Mouse (Mus musculus): ENCODE results near the gene Zfp57. TPM values are rescaled to one million over a fixed set of nuclear protein-coding genes. Genes with fewer than 3 reads are reported as not detected.

Gene Zfp57
- polyA plus RNA-seq, 1 experiment from 2014 or later = 101 TPM

DNA sequence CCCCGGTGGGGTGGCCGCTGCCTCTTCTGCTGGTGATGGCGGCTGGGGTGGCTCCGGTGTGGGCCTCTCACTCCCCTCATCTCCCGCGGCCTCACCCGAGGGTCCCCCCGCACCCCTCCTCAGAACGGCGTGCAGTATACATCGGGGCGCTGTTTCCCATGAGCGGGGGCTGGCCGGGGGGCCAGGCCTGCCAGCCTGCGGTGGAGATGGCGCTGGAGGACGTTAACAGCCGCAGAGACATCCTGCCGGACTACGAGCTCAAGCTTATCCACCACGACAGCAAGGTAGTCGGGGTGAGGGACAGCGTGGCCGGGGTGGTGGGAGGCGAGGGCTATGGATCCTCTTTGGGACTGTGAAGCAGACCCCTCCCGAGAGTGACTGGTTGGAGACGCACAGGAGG is 49.9 kb downstream of the Zfp57 start:
- H3K27ac ChIP-seq (replicated peaks; ENCODE audit: low read depth, low read length) = no peak overlapping the region
- H3K36me3 ChIP-seq (ENCODE audit: control insufficient read depth, insufficient read depth, low read length) = peaks cover 2% of the 10 kb centered on the region
- peaks cover 4% of the 10 kb centered on the region; the same call in 1 of the 2 replicates for H3K27me3 ChIP-seq (ENCODE audit: control insufficient read depth, insufficient read depth, low read length)
- H3K4me1 ChIP-seq (ENCODE audit: control insufficient read depth, insufficient read depth, low read length) = peaks cover 13% of the 10 kb centered on the region
- WGBS = 3% methylated on average over 26 of the region's 27 CpGs
- peak overlapping the region; percentile 63 for H3K9ac ChIP-seq (ENCODE audit: low read length)
- no peaks in the 10 kb centered on the region for H3K9me3 ChIP-seq (ENCODE audit: control insufficient read depth, low read length)
- H3K4me3 ChIP-seq (ENCODE audit: low read depth, low read length) = peak overlapping the region; percentile 64
- ATAC-seq (ENCODE audit: insufficient number of reproducible peaks, low FRiP score, low TSS enrichment, low read depth) (peak; percentile 3; the same call in 1 of the 2 replicates), DNase-seq (ENCODE audit: low spot score) (peak; percentile 50)
- peak overlapping the region; percentile 94 for H3K4me2 ChIP-seq (ENCODE audit: low read depth, severe bottlenecking)

GRCm38 (mm10) chr17:37051745-37052144 is 50.8 kb downstream of the Zfp57 start:
- H3K9ac ChIP-seq (ENCODE audit: low read length) = no peak overlapping the region
- no peak for ATAC-seq (ENCODE audit: insufficient number of reproducible peaks, low FRiP score, low TSS enrichment, low read depth)
- H3K27me3 ChIP-seq (ENCODE audit: control insufficient read depth, insufficient read depth, low read length) = peaks cover 4% of the 10 kb centered on the region; the same call in 1 of the 2 replicates
- no peak for DNase-seq (ENCODE audit: low spot score)
- H3K4me2 ChIP-seq (ENCODE audit: low read depth, severe bottlenecking) = no peak overlapping the region
- H3K27ac ChIP-seq (replicated peaks; ENCODE audit: low read depth, low read length) = no peak overlapping the region
- WGBS = 51% methylated on average over 4 of the region's 4 CpGs
- H3K4me1 ChIP-seq (ENCODE audit: control insufficient read depth, insufficient read depth, low read length) = peaks cover 13% of the 10 kb centered on the region
- no peak overlapping the region; the same call in 1 of the 2 replicates for H3K4me3 ChIP-seq (ENCODE audit: low read depth, low read length)
- H3K36me3 ChIP-seq (ENCODE audit: control insufficient read depth, insufficient read depth, low read length) = peaks cover 5% of the 10 kb centered on the region
- H3K9me3 ChIP-seq (ENCODE audit: control insufficient read depth, low read length) = no peaks in the 10 kb centered on the region

GRCm38 (mm10) chr17:37056957-37057356 is 56.0 kb downstream of the Zfp57 start:
- WGBS = 95% methylated on average over 6 of the region's 6 CpGs
- H3K4me3 ChIP-seq (ENCODE audit: low read depth, low read length) = no peak overlapping the region

More at GRCm38 (mm10) chr17:37056957-37057356, 56.0 kb downstream of the Zfp57 start:
- Histone ChIP-seq H3K4me1 (ENCODE audit: control insufficient read depth, insufficient read depth, low read length) (no peaks in the 10 kb centered on the region), H3K9ac (ENCODE audit: low read length) (no peak overlapping the region), H3K9me3 (ENCODE audit: control insufficient read depth, low read length) (no peaks in the 10 kb centered on the region), H3K27ac (replicated peaks; ENCODE audit: low read depth, low read length) (no peak overlapping the region), H3K4me2 (ENCODE audit: low read depth, severe bottlenecking) (no peak overlapping the region), H3K36me3 (ENCODE audit: control insufficient read depth, insufficient read depth, low read length) (peaks cover 8% of the 10 kb centered on the region), H3K27me3 (ENCODE audit: control insufficient read depth, insufficient read depth, low read length) (no peaks in the 10 kb centered on the region)
- DNase-seq (ENCODE audit: low spot score) (no peak), ATAC-seq (ENCODE audit: insufficient number of reproducible peaks, low FRiP score, low TSS enrichment, low read depth) (no peak)

Other genes starting within 250 kb of the Zfp57 start
- gene H2-M10.5, start 228.3 kb upstream of the Zfp57 start, polyA plus RNA-seq (2014; fragmentation: Nextera tagmentation; extraction: Ambion mirVana) = not detected in 2 replicates
- gene H2-M10.6, start 189.0 kb upstream of the Zfp57 start, polyA plus RNA-seq (2014; fragmentation: Nextera tagmentation; extraction: Ambion mirVana) = not detected in 2 replicates
- gene Trim26, start 164.0 kb upstream of the Zfp57 start, polyA plus RNA-seq (2014; fragmentation: Nextera tagmentation; extraction: Ambion mirVana) = 33.5 and 40.6 TPM in 2 replicates
- 0.08 and 0.51 TPM in 2 replicates for gene Trim15, start 134.0 kb upstream of the Zfp57 start, polyA plus RNA-seq (2014; fragmentation: Nextera tagmentation; extraction: Ambion mirVana)
- gene Trim10, start 131.6 kb upstream of the Zfp57 start, polyA plus RNA-seq (2014; fragmentation: Nextera tagmentation; extraction: Ambion mirVana) = 5.0 and 6.0 TPM in 2 replicates
- not detected in 2 replicates for gene Trim40, start 111.0 kb upstream of the Zfp57 start, polyA plus RNA-seq (2014; fragmentation: Nextera tagmentation; extraction: Ambion mirVana)
- gene Trim31, start 103.0 kb upstream of the Zfp57 start, polyA plus RNA-seq (2014; fragmentation: Nextera tagmentation; extraction: Ambion mirVana) = not detected in 2 replicates
- gene Rnf39, start 58.2 kb upstream of the Zfp57 start, polyA plus RNA-seq (2014; fragmentation: Nextera tagmentation; extraction: Ambion mirVana) = 0.31 and 0.45 TPM in 2 replicates
- 142 and 147 TPM in 2 replicates for gene Ppp1r11, start 49.4 kb upstream of the Zfp57 start, polyA plus RNA-seq (2014; fragmentation: Nextera tagmentation; extraction: Ambion mirVana)
- 118 and 119 TPM in 2 replicates for gene Znrd1, start 42.6 kb upstream of the Zfp57 start, polyA plus RNA-seq (2014; fragmentation: Nextera tagmentation; extraction: Ambion mirVana)
- gene Znrd1as, start 42.6 kb upstream of the Zfp57 start, polyA plus RNA-seq (2014; fragmentation: Nextera tagmentation; extraction: Ambion mirVana) = 7.8 and 8.7 TPM in 2 replicates
- not detected in 2 replicates for gene 2410137M14Rik, start 19.9 kb upstream of the Zfp57 start, polyA plus RNA-seq (2014; fragmentation: Nextera tagmentation; extraction: Ambion mirVana)
- gene H2-M5, start 11.6 kb upstream of the Zfp57 start, polyA plus RNA-seq (2014; fragmentation: Nextera tagmentation; extraction: Ambion mirVana) = 0.49 and 0.65 TPM in 2 replicates
- gene Mog, start 22.2 kb downstream of the Zfp57 start, polyA plus RNA-seq (2014; fragmentation: Nextera tagmentation; extraction: Ambion mirVana) = 0.25 and 0.26 TPM in 2 replicates
- gene Gabbr1, start 44.8 kb downstream of the Zfp57 start, polyA plus RNA-seq (2014; fragmentation: Nextera tagmentation; extraction: Ambion mirVana) = 7.9 and 9.7 TPM in 2 replicates
- gene Olfr90, start 87.3 kb downstream of the Zfp57 start, polyA plus RNA-seq (2014; fragmentation: Nextera tagmentation; extraction: Ambion mirVana) = 0.09 TPM in 1 of 2 replicates, not detected in the other
- gene Olfr91, start 97.1 kb downstream of the Zfp57 start, polyA plus RNA-seq (2014; fragmentation: Nextera tagmentation; extraction: Ambion mirVana) = 0.14 TPM in 1 of 2 replicates, not detected in the other
- gene Olfr92, start 118.9 kb downstream of the Zfp57 start, polyA plus RNA-seq (2014; fragmentation: Nextera tagmentation; extraction: Ambion mirVana) = not detected in 2 replicates
- not detected in 2 replicates for gene Olfr93, start 160.3 kb downstream of the Zfp57 start, polyA plus RNA-seq (2014; fragmentation: Nextera tagmentation; extraction: Ambion mirVana)
- not detected in 2 replicates for gene Ubd, start 192.7 kb downstream of the Zfp57 start, polyA plus RNA-seq (2014; fragmentation: Nextera tagmentation; extraction: Ambion mirVana)
- gene Olfr94, start 199.8 kb downstream of the Zfp57 start, polyA plus RNA-seq (2014; fragmentation: Nextera tagmentation; extraction: Ambion mirVana) = not detected in 2 replicates
- gene Olfr95, start 212.0 kb downstream of the Zfp57 start, polyA plus RNA-seq (2014; fragmentation: Nextera tagmentation; extraction: Ambion mirVana) = not detected in 2 replicates
- not detected in 2 replicates for gene Olfr96, start 219.0 kb downstream of the Zfp57 start, polyA plus RNA-seq (2014; fragmentation: Nextera tagmentation; extraction: Ambion mirVana)
- gene Olfr97, start 236.2 kb downstream of the Zfp57 start, polyA plus RNA-seq (2014; fragmentation: Nextera tagmentation; extraction: Ambion mirVana) = not detected in 2 replicates